Mouse (Mus musculus): Measurements from ENCODE around the gene St7.

- TF ChIP-seq POLR2A (IDR thresholded peaks at IDR 0.05; ENCODE audit: low read depth, low read length) (no peak), CTCF (IDR thresholded peaks at IDR 0.05; ENCODE audit: borderline replicate concordance, insufficient read depth, low read length) (no peak)
Measured at GRCm38 (mm10) chr6:17783511-17783910, 90.8 kb downstream of the St7 start.

All from embryonic fibroblast, embryonic 13.5 days (primary cell).